Mouse (Mus musculus): Measurements from ENCODE around the gene Olfr853.

Olfr853 gene

GRCm38 (mm10) chr9:19540976-19541375, at the start of gene Olfr853:
TSS of gene Olfr853 (minus strand) at chr9:19541076.
- no peak for DNase-seq

- DNase-seq: no peak
These were observed 41.4 kb upstream of the Olfr853 start, which contains the start of gene Olfr855 for GRCm38 (mm10) chr9:19582317-19582716. TSS of gene Olfr855 (plus strand) at chr9:19582617.

GRCm38 (mm10) chr9:19567282-19567681, 26.4 kb upstream of the Olfr853 start, which contains the start of gene Olfr854:
TSS of gene Olfr854 (minus strand) at chr9:19567382.
- DNase-seq: no peak

GRCm38 (mm10) chr9:19492995-19493394, 47.9 kb downstream of the Olfr853 start, which contains the start of gene Olfr851:
TSS of gene Olfr851 (plus strand) at chr9:19493295.
- DNase-seq: no peak

All from right cerebral cortex, adult 18-20 months (tissue).